Mouse (Mus musculus) heart, postnatal 0 days (tissue): Measurements from ENCODE around the gene Sipa1l3. TPM values are rescaled to one million over a fixed set of nuclear protein-coding genes. Genes with fewer than 3 reads are reported as not detected.

ENCODE experiments used
- ATAC-seq: fragments of 200-750 bp; cut with Nextera tagmentation; 2 replicates; pipeline ENCODE4 v1.8.0; 2017; ENCODE audit warnings: low read depth, moderate number of reproducible peaks, moderate library complexity; ENCODE audit not compliant: insufficient read depth
- DNase-seq: peaks from one replicate; pipeline ENCODE4 v3.0.0-alpha.2; 2016; ENCODE audit warnings: low spot score
- H3K27ac ChIP-seq: fragments of 300-500 bp; sonication (generic); 2 replicates; pipeline ENCODE4 v1.5.1; 2014; ENCODE audit warnings: low read depth, mild to moderate bottlenecking
- H3K27me3 ChIP-seq: fragments of 300-500 bp; sonication (generic); 2 replicates; pipeline ENCODE4 v1.6.1; 2014; ENCODE audit warnings: low read length, mixed read lengths; ENCODE audit not compliant: control insufficient read depth, insufficient read depth
- H3K36me3 ChIP-seq: fragments of 300-500 bp; sonication (generic); replicated peaks from 2 replicates; pipeline ENCODE4 v1.6.1; 2014; ENCODE audit warnings: low read length, mixed read lengths; ENCODE audit not compliant: control insufficient read depth, insufficient read depth
- H3K4me1 ChIP-seq: fragments of 300-500 bp; sonication (generic); 2 replicates; pipeline ENCODE4 v1.6.1; 2014; ENCODE audit warnings: antibody characterized with exemption; ENCODE audit not compliant: control insufficient read depth, insufficient read depth
- H3K4me2 ChIP-seq: fragments of 300-500 bp; sonication (generic); 2 replicates; pipeline ENCODE4 v1.6.1; 2014; ENCODE audit warnings: low read depth, mild to moderate bottlenecking, low read length, moderate library complexity
- H3K4me3 ChIP-seq: fragments of 300-500 bp; sonication (generic); 2 replicates; pipeline ENCODE4 v1.5.1; 2014; ENCODE audit warnings: low read depth, low read length
- H3K9ac ChIP-seq: fragments of 300-500 bp; sonication (generic); replicated peaks from 2 replicates; pipeline ENCODE4 v1.6.1; 2014; ENCODE audit warnings: low read depth, low read length, mixed read lengths
- H3K9me3 ChIP-seq: fragments of 300-500 bp; sonication (generic); replicated peaks from 2 replicates; pipeline ENCODE4 v1.6.1; 2016; ENCODE audit warnings: low read length; ENCODE audit not compliant: control insufficient read depth
- CTCF ChIP-seq: IDR thresholded peaks from 2 replicates; pipeline ENCODE4 v1.5.1; 2016; ENCODE audit warnings: antibody characterized with exemption, control low read depth, low read depth
- EP300 ChIP-seq: IDR thresholded peaks from 2 replicates; pipeline ENCODE4 v1.6.1; 2016; ENCODE audit warnings: antibody characterized with exemption, low read depth
- WGBS: fragments of 180-500 bp; shearing (Covaris S2); extraction: QIAGEN DNeasy Blood & Tissue Kit; methylation state at CpG from one replicate; pipeline ENCODE4 v1.1.7; 2014; 5-methylcytosine and 5-hydroxymethylcytosine counted together
- polyA plus RNA-seq: library from polyadenylated mRNA; unstranded; fragments of >200 nt; fragmentation: Nextera tagmentation; extraction: Ambion mirVana; gene quantifications from 2 replicates; pipeline ENCODE4 v1.2.1, GENCODE M21; 2015
- total RNA-seq: library from RNA; depleted of rRNA; stranded (reverse); fragments of >200 nt; gene quantifications from 2 replicates; pipeline ENCODE4 v1.2.3, GENCODE M21; 2014; ENCODE audit warnings: low replicate concordance

Gene Sipa1l3
- total and polyA plus RNA-seq, 2 experiments from 2014 or later: 1.7 to 16.2 TPM

DNA sequence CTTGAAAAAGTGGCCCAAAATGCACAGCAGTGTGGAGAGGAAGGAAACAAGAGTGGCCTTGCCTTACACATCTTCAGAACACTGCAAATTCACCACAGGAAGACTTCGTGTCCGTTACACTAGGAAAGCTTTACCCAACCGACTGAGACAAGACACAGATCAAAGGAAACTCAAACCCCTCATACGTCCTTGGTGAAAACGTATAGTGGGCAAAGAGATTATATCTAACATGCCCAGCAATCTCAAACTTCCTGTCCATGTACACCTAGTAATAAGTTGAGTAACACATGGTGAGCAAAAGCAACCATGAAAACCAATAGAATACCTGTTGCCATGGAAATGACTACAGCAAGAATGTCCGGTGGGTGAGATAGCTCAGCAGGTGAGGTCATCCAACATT lies 19.4 kb downstream of the Sipa1l3 start:
- TF ChIP-seq CTCF (no peak), EP300 (no peak)
- H3K4me2 ChIP-seq: no peak overlapping the region
- ATAC-seq (no peak), DNase-seq (no peak)
- 74% methylated on average over 6 of the region's 6 CpGs for WGBS
- no peaks in the 10 kb centered on the region for H3K36me3 ChIP-seq
- H3K27ac ChIP-seq: no peak overlapping the region
- H3K9ac ChIP-seq: no peak overlapping the region
- H3K4me1 ChIP-seq: no peaks in the 10 kb centered on the region
- H3K27me3 ChIP-seq: peaks cover 34% of the 10 kb centered on the region
- no peak overlapping the region for H3K4me3 ChIP-seq
- H3K9me3 ChIP-seq: no peaks in the 10 kb centered on the region

DNA sequence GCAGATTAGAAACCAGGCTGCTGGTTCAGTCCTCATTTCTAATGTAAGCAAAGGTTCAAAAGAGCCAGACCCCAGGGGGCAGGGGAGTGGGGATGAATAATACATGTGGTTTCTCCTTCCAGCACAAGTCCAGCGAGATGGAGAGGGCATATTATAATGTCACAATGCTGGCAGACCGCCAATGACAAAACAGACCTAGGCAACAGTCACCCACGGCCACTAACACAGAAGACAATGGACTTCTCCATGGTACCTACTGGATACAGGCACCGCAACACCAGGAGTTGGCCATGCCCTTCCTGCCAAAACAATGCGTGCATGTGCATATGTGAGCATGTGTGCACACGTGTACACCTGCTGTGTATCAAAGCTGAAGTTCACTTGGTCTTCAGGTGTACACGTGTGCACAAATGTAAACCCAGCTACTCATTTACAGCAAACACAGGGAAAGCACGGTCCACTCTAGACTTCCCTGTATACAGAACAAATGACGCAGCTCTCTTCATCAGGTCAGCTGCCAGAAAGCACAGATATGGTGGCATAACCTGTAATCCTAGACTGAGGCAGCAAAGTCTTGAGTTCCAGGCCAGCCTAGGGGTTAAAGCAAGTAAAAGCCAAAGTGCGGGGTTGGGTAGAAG lies 21.4 kb downstream of the Sipa1l3 start:
- WGBS: 73% methylated on average over 10 of the region's 10 CpGs

DNA sequence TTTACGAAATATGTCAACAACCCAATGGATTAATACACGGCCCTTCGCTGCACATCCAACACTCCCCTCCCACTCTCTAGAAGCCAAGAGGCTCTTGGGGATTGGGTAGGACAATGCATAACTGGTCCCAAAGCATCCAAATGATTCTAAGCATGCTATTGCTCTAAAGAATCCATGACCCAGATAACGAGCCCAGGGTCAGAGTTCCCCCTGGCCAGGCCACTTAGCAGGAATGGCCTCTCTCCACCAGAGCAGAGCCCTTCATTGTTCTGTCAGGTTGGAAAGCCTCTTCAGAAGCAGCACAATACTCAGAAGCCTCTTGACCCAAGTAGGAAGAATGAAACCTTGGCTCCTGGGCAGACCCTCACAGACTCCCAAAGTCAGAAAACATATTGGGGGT lies 22.1 kb downstream of the Sipa1l3 start:
- H3K4me1 ChIP-seq: no peaks in the 10 kb centered on the region
- WGBS: 56% methylated on average over 4 of the region's 4 CpGs
- H3K9me3 ChIP-seq: no peaks in the 10 kb centered on the region
- ATAC-seq (no peak), DNase-seq (no peak)
- no peak overlapping the region for H3K4me2 ChIP-seq
- H3K4me3 ChIP-seq: no peak overlapping the region
- H3K27ac ChIP-seq: no peak overlapping the region
- no peak for TF ChIP-seq EP300
- no peak for TF ChIP-seq CTCF
- no peak overlapping the region for H3K9ac ChIP-seq
- H3K36me3 ChIP-seq: no peaks in the 10 kb centered on the region
- peaks cover 43% of the 10 kb centered on the region for H3K27me3 ChIP-seq

More for the DNA sequence above, 21.4 kb downstream of the Sipa1l3 start:
- no peak overlapping the region for H3K9ac ChIP-seq
- no peaks in the 10 kb centered on the region for H3K36me3 ChIP-seq
- H3K4me1 ChIP-seq: no peaks in the 10 kb centered on the region
- H3K9me3 ChIP-seq: no peaks in the 10 kb centered on the region
- H3K4me3 ChIP-seq: no peak overlapping the region
- TF ChIP-seq CTCF: no peak
- no peak for TF ChIP-seq EP300
- no peak for ATAC-seq
- H3K4me2 ChIP-seq: no peak overlapping the region
- no peak overlapping the region for H3K27ac ChIP-seq
- H3K27me3 ChIP-seq: peaks cover 45% of the 10 kb centered on the region
- DNase-seq: no peak

DNA sequence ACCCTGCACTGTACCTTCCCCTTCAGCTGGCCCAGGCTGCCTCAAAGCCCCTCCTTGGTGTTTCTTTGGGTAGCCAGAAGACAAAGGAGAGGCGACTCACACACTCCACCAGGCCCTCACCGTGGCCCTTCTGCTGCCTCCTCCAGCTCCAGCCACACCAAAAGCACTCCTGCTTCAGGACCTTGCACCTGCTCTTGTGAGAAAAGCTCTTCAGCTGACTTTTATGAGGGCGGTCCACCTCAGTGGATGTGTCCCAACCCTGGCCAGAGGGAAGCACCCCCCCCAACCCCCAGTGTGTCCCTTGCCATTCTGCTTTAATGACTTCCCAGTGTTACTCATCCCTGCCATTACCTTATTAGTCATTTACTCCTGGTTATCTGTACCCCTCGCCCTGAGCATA lies 22.6 kb downstream of the Sipa1l3 start:
- TF ChIP-seq EP300: no peak
- Histone ChIP-seq H3K36me3 (no peaks in the 10 kb centered on the region), H3K27me3 (peaks cover 43% of the 10 kb centered on the region), H3K4me1 (no peaks in the 10 kb centered on the region), H3K4me3 (no peak overlapping the region), H3K27ac (no peak overlapping the region), H3K4me2 (no peak overlapping the region), H3K9ac (no peak overlapping the region), H3K9me3 (no peaks in the 10 kb centered on the region)
- 65% methylated on average over 4 of the region's 4 CpGs for WGBS
- DNase-seq: no peak
- ATAC-seq: no peak

DNA sequence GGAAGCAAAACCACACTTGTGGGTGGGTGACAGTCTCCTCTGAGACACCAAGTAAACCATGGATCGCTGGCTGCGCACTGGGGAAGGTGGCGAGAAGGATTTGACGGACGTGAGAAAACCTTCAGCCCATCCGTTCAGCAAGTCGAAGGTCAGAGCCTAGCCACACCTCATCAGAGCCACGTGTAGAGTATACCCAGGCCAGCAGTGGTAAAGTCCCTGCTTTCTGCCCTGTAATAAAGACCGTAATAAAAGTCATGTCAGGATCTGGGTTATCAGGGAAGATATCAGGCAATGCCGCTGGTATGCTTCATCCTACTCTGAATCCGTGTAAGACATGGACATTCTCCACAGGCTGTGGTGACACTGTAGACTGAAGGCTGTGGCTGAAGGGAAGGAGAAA lies 23.6 kb downstream of the Sipa1l3 start:
- TF ChIP-seq EP300 (no peak), CTCF (no peak)
- 90% methylated on average over 11 of the region's 11 CpGs for WGBS
- H3K36me3 ChIP-seq: no peaks in the 10 kb centered on the region

DNA sequence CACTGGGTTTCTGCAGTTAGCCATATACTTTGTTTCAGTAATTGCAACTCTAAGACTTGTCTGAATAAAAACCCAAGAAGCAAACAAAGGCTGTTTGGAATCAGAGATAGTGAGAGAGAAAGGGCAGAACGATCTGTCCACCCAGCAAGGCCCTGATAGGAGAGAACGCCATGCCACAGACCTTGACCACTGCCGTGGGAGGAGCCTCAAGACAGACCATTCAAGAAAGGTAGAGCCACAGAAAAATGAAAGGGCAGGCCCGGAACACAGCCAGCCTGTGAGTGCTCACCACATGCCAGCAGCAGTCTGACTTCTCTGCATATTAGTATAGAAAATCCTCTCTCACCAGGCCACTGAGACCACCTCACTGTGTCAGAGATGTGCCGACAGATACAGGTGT lies 24.4 kb downstream of the Sipa1l3 start:
- Histone ChIP-seq H3K4me3 (no peak overlapping the region), H3K9ac (no peak overlapping the region), H3K27me3 (peaks cover 49% of the 10 kb centered on the region), H3K27ac (no peak overlapping the region), H3K4me2 (no peak overlapping the region), H3K9me3 (no peaks in the 10 kb centered on the region), H3K36me3 (no peaks in the 10 kb centered on the region), H3K4me1 (no peaks in the 10 kb centered on the region)
- 67% methylated on average over 5 of the region's 5 CpGs for WGBS
- TF ChIP-seq EP300: no peak
- no peak for TF ChIP-seq CTCF
- ATAC-seq (no peak), DNase-seq (no peak)

More for the DNA sequence above, 23.6 kb downstream of the Sipa1l3 start:
- H3K4me1 ChIP-seq: no peaks in the 10 kb centered on the region
- H3K9me3 ChIP-seq: no peaks in the 10 kb centered on the region
- no peak overlapping the region for H3K27ac ChIP-seq
- ATAC-seq: no peak
- H3K27me3 ChIP-seq: peaks cover 46% of the 10 kb centered on the region
- no peak overlapping the region for H3K4me2 ChIP-seq
- no peak overlapping the region for H3K9ac ChIP-seq
- no peak overlapping the region for H3K4me3 ChIP-seq
- no peak for DNase-seq
